Mouse (Mus musculus) thymus, adult 2 months (tissue): ENCODE measurements around the gene Wnt5b. TPM values are rescaled to one million over a fixed set of nuclear protein-coding genes. Genes with fewer than 3 reads are reported as not detected.

Experiments
- DNase-seq: peaks from one replicate; pipeline ENCODE4 v3.0.0; 2021
- H3K27ac ChIP-seq: fragments of 200-500 bp; 2 replicates; pipeline ENCODE4 v1.5.1; 2012; ENCODE audit warnings: low read length, control low read depth; ENCODE audit not compliant: control insufficient read depth, insufficient read depth
- H3K27me3 ChIP-seq: fragments of 200-500 bp; 2 replicates; pipeline ENCODE4 v1.6.1; 2012; ENCODE audit warnings: mild to moderate bottlenecking, low read length, moderate library complexity, mixed read lengths; ENCODE audit not compliant: control insufficient read depth, insufficient read depth
- H3K36me3 ChIP-seq: fragments of 200-500 bp; 2 replicates; pipeline ENCODE4 v1.6.1; 2012; ENCODE audit warnings: mild to moderate bottlenecking, low read length, moderate library complexity; ENCODE audit not compliant: control insufficient read depth, insufficient read depth
- H3K4me1 ChIP-seq: fragments of 200-500 bp; replicated peaks from 2 replicates; pipeline ENCODE4 v1.6.1; 2012; ENCODE audit warnings: low read length; ENCODE audit not compliant: control insufficient read depth, insufficient read depth
- H3K4me3 ChIP-seq: fragments of 200-500 bp; 2 replicates; pipeline ENCODE4 v1.5.1; 2012; ENCODE audit warnings: mild to moderate bottlenecking, low read length, control low read depth, moderate library complexity; ENCODE audit not compliant: control insufficient read depth, insufficient read depth
- CTCF ChIP-seq: fragments of 200-500 bp; IDR thresholded peaks from 2 replicates; pipeline ENCODE4 v1.5.1; 2012; ENCODE audit warnings: mild to moderate bottlenecking, control low read depth, low read length, moderate library complexity, borderline replicate concordance; ENCODE audit not compliant: control insufficient read depth, poor library complexity, insufficient read depth; ENCODE audit errors: extremely low read depth
- POLR2A ChIP-seq: fragments of 200-500 bp; IDR thresholded peaks from 2 replicates; pipeline ENCODE4 v1.6.1; 2012; ENCODE audit warnings: mild to moderate bottlenecking, low read length, control low read depth, moderate library complexity; ENCODE audit not compliant: control insufficient read depth, poor library complexity, insufficient read depth; ENCODE audit errors: extremely low read depth
- WGBS: fragments of 180-500 bp; shearing (Covaris S2); methylation state at CpG from one replicate; pipeline ENCODE4 v1.1.7; 2018; 5-methylcytosine and 5-hydroxymethylcytosine counted together
- polyA plus RNA-seq: library from polyadenylated mRNA; depleted of rRNA; stranded (reverse); fragments of >200 nt; gene quantifications from 2 replicates; pipeline ENCODE4 v1.2.3, GENCODE M21; 2012

Gene Wnt5b
- polyA plus RNA-seq, 1 experiment, result 6.5 TPM

GRCm38 (mm10) chr6:119562558-119562957 lies 18.4 kb upstream of the Wnt5b start:
- peak overlapping the region; percentile 16; the same call in 1 of the 2 replicates for H3K27ac ChIP-seq
- WGBS, result 79% methylated on average over 10 of the region's 10 CpGs
- no peak for TF ChIP-seq POLR2A
- no peak for TF ChIP-seq CTCF
- H3K4me3 ChIP-seq, result no peak overlapping the region
- H3K36me3 ChIP-seq, result no peaks in the 10 kb centered on the region
- no peak for DNase-seq
- peaks cover 18% of the 10 kb centered on the region for H3K4me1 ChIP-seq
- no peaks in the 10 kb centered on the region for H3K27me3 ChIP-seq

GRCm38 (mm10) chr6:119558855-119559254 lies 14.7 kb upstream of the Wnt5b start:
- Histone ChIP-seq H3K4me1 (peaks cover 18% of the 10 kb centered on the region), H3K4me3 (no peak overlapping the region), H3K27me3 (no peaks in the 10 kb centered on the region), H3K27ac (no peak overlapping the region), H3K36me3 (no peaks in the 10 kb centered on the region)
- WGBS, result 92% methylated on average over 7 of the region's 7 CpGs
- TF ChIP-seq CTCF (no peak), POLR2A (no peak)
- no peak for DNase-seq

- Histone ChIP-seq H3K27ac (no peak overlapping the region), H3K36me3 (no peaks in the 10 kb centered on the region), H3K4me1 (peaks cover 6% of the 10 kb centered on the region; the same call in 1 of the 2 replicates), H3K27me3 (no peaks in the 10 kb centered on the region), H3K4me3 (no peak overlapping the region)
- DNase-seq, result peak; percentile 17
- WGBS, result 85% methylated on average over 8 of the region's 8 CpGs
- TF ChIP-seq POLR2A, result no peak
- peak; percentile 37; the same call in 1 of the 2 replicates for TF ChIP-seq CTCF
Measured at GRCm38 (mm10) chr6:119554439-119554838, 10.3 kb upstream of the Wnt5b start.

- Histone ChIP-seq H3K27me3 (no peaks in the 10 kb centered on the region; the same call in 1 of the 2 replicates), H3K4me1 (peaks cover 29% of the 10 kb centered on the region), H3K36me3 (no peaks in the 10 kb centered on the region), H3K27ac (no peak overlapping the region), H3K4me3 (peak overlapping the region; percentile 76)
- WGBS, result 12% methylated on average over 14 of the region's 14 CpGs
- DNase-seq, result no peak
- TF ChIP-seq CTCF, result no peak
- no peak for TF ChIP-seq POLR2A
Measured at GRCm38 (mm10) chr6:119544518-119544864, 344 bp upstream of the Wnt5b start.

- no peaks in the 10 kb centered on the region; the same call in 1 of the 2 replicates for H3K27me3 ChIP-seq
- 4% methylated on average over 30 of the region's 30 CpGs for WGBS
- no peak for DNase-seq
Measured at GRCm38 (mm10) chr6:119543456-119543802, 718 bp downstream of the Wnt5b start.

GRCm38 (mm10) chr6:119535867-119536266 lies 8.3 kb downstream of the Wnt5b start:
- H3K4me1 ChIP-seq, result no peaks in the 10 kb centered on the region
- no peak for TF ChIP-seq CTCF
- no peak for TF ChIP-seq POLR2A
- H3K27me3 ChIP-seq, result no peaks in the 10 kb centered on the region
- no peak for DNase-seq
- WGBS, result 81% methylated on average over 12 of the region's 12 CpGs
- H3K36me3 ChIP-seq, result no peaks in the 10 kb centered on the region
- H3K27ac ChIP-seq, result no peak overlapping the region
- no peak overlapping the region for H3K4me3 ChIP-seq

More at GRCm38 (mm10) chr6:119543456-119543802, 718 bp downstream of the Wnt5b start:
- Histone ChIP-seq H3K36me3 (no peaks in the 10 kb centered on the region), H3K4me1 (peaks cover 29% of the 10 kb centered on the region), H3K27ac (no peak overlapping the region), H3K4me3 (peak overlapping the region; percentile 76)
- TF ChIP-seq POLR2A, result no peak
- TF ChIP-seq CTCF, result no peak

- no peaks in the 10 kb centered on the region for H3K27me3 ChIP-seq
- no peak for DNase-seq
- H3K27ac ChIP-seq, result no peak overlapping the region
- no peak overlapping the region for H3K4me3 ChIP-seq
- WGBS, result 82% methylated on average over 9 of the region's 9 CpGs
- no peaks in the 10 kb centered on the region for H3K4me1 ChIP-seq
- no peaks in the 10 kb centered on the region for H3K36me3 ChIP-seq
- TF ChIP-seq POLR2A (no peak), CTCF (no peak)
Measured at GRCm38 (mm10) chr6:119533170-119533709, 10.9 kb downstream of the Wnt5b start.
